Comparison of ENCODE assay signal across 7 mouse cellular contexts in genomic region chr17:29549543-29550428, GRCm38 (mm10). TPM values are rescaled to one million over a fixed set of nuclear protein-coding genes. Genes with fewer than 3 reads are reported as not detected.
A peak's percentile ranks its signal among the peaks of the same experiment; 100 is the strongest.
DNase-seq lines count a peak whose midpoint lies in the region; ATAC-seq lines count a peak whose summit lies in the region.

TSS of gene Gm17657 (minus strand) at chr17:29549638.
TSS of gene Tbc1d22b (plus strand) at chr17:29549785.

- peak within 1 kb of the TSS; percentile 95 for H3K4me2 ChIP-seq in intestine, embryonic 15.5 days (replicated peaks)

- H3K4me3 ChIP-seq in intestine, embryonic 15.5 days (replicated peaks): peak within 1 kb of the TSS; percentile 94
- H3K4me3 ChIP-seq in midbrain, embryonic 10.5 days: peak within 1 kb of the TSS; percentile 97

- no peaks in the 10 kb centered on the region for H3K27me3 ChIP-seq in intestine, embryonic 15.5 days (replicated peaks)
- no peaks in the 10 kb centered on the region for H3K27me3 ChIP-seq in midbrain, embryonic 10.5 days (ENCODE audit: low read depth, poor library complexity, severe bottlenecking)

- H3K36me3 ChIP-seq in intestine, embryonic 15.5 days: no peaks in the 10 kb centered on the region
- no peaks in the 10 kb centered on the region for H3K36me3 ChIP-seq in midbrain, embryonic 10.5 days

- H3K4me1 ChIP-seq in intestine, embryonic 15.5 days (replicated peaks): peaks cover 10% of the 10 kb centered on the region; the same call in 1 of the 2 replicates
- H3K4me1 ChIP-seq in midbrain, embryonic 10.5 days: peaks cover 26% of the 10 kb centered on the region

- peak; percentile 100 for ATAC-seq in intestine, embryonic 15.5 days

- H3K27ac ChIP-seq in intestine, embryonic 15.5 days: peak within 1 kb of the TSS; percentile 63
- peak within 1 kb of the TSS; percentile 95 for H3K27ac ChIP-seq in midbrain, embryonic 10.5 days (replicated peaks)

- no peaks in the 10 kb centered on the region for H3K9me3 ChIP-seq in intestine, embryonic 15.5 days
- no peaks in the 10 kb centered on the region for H3K9me3 ChIP-seq in midbrain, embryonic 10.5 days (replicated peaks)

- peak within 1 kb of the TSS; percentile 97 for H3K9ac ChIP-seq in intestine, embryonic 15.5 days

- WGBS in intestine, embryonic 15.5 days: under 1% methylated on average over 44 of the region's 44 CpGs
- WGBS in midbrain, embryonic 10.5 days: under 1% methylated on average over 44 of the region's 44 CpGs

- peak; percentile 96 to 98 for DNase-seq in adrenal gland, adult (ENCODE audit: inconsistent age in 2 of 2, low spot score in 1 of 2)
- peak; percentile 97 for DNase-seq in embryo, embryonic 10.5 days (ENCODE audit: low spot score)
- DNase-seq in gastrocnemius, postnatal 25 days: peak; percentile 94
- DNase-seq in left cerebral cortex, postnatal 25 days (ENCODE audit: low spot score in 2 of 2): peak; percentile 95 to 97
- DNase-seq in midbrain, embryonic 10.5 days (ENCODE audit: low spot score): peak; percentile 93
- DNase-seq in right cerebral cortex, postnatal 4 days: peak; percentile 90

- intact Hi-C loops in left cerebral cortex, postnatal 25 days (cut with DNase I): no loop called here

RNA-seq across cellular contexts. Expression of gene Gm17657, which starts in this region (rescaled TPM):
- total RNA-seq in gastrocnemius, postnatal 25 days (2021): not detected
- not detected in 2 replicates for polyA plus RNA-seq in intestine, embryonic 15.5 days (2015; fragmentation: Nextera tagmentation; extraction: Ambion mirVana)
- not detected for total RNA-seq in left cerebral cortex, postnatal 25 days (2021)
- not detected in 2 replicates for polyA plus RNA-seq in midbrain, embryonic 10.5 days (2016; fragmentation: Nextera tagmentation; extraction: Ambion mirVana)

RNA-seq across cellular contexts. Expression of gene Tbc1d22b, which starts in this region (rescaled TPM):
- total RNA-seq in gastrocnemius, postnatal 25 days (2021): 1 to 10 TPM; 8.1 to 8.5 TPM
- 13.1 and 13.8 TPM in 2 replicates for polyA plus RNA-seq in intestine, embryonic 15.5 days (2015; fragmentation: Nextera tagmentation; extraction: Ambion mirVana)
- 10 to 100 TPM; 42.3 to 43.2 TPM for total RNA-seq in left cerebral cortex, postnatal 25 days (2021)
- polyA plus RNA-seq in midbrain, embryonic 10.5 days (2016; fragmentation: Nextera tagmentation; extraction: Ambion mirVana): 18.8 and 19.9 TPM in 2 replicates

Comparison
In these comparisons a context has a peak if more than half of its experiments do, and no peak if none do; other contexts are left out.
1. Peak in every context shown above with its lines: DNase-seq, ATAC-seq, H3K4me3 ChIP-seq and H3K27ac ChIP-seq.
2. RNA of gene Tbc1d22b (total RNA-seq): 42.3 to 43.2 TPM in left cerebral cortex, postnatal 25 days; 8.1 to 8.5 TPM in gastrocnemius, postnatal 25 days; every median in the first group is over 4 times any median in the second.